Mouse (Mus musculus): ENCODE measurements at regions not wholly inside any gene's neighbourhood (a gene's known extent, or its start where the extent isn't known, plus 50 kb on each side); places are given as distances from the start of the nearest gene placed in this dataset.

DNA sequence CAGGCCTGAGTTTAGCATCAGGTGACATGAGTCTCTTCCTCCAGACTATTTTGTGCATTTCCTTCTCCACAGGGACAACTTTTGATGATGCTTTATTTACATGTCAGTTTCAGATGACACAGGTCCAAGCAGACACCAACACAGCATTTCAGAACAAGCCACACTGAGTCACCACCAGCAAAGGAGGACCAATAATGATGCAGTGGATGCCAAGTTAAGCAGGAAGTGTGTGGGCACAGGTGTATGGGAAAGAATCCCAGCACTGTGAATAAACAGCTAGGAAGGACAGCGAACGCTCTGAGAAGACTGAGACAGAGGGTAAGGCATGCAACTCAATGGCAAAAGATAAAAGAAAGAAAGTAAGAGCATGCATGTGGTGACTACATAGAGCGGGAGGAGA is 200.7 kb upstream of the Zbtb20 start:
- no peak overlapping the region for H3K9ac ChIP-seq (replicated peaks; ENCODE audit: low read length)
- H3K27ac ChIP-seq (replicated peaks; ENCODE audit: low read depth, low read length): no peak overlapping the region
- H3K36me3 ChIP-seq (replicated peaks; ENCODE audit: control insufficient read depth, insufficient read depth, low read depth, low read length): no peaks in the 10 kb centered on the region
- H3K4me1 ChIP-seq (ENCODE audit: control insufficient read depth, insufficient read depth, low read length): no peaks in the 10 kb centered on the region
- no peak overlapping the region for H3K4me3 ChIP-seq (ENCODE audit: low read depth, low read length)
- H3K4me2 ChIP-seq (ENCODE audit: low read depth, low read length): no peak overlapping the region
- H3K27me3 ChIP-seq (ENCODE audit: control insufficient read depth, insufficient read depth, low read length): no peaks in the 10 kb centered on the region
- H3K9me3 ChIP-seq (replicated peaks; ENCODE audit: control insufficient read depth, low read length): no peaks in the 10 kb centered on the region
- 89% methylated on average over 3 of the region's 3 CpGs for WGBS
- ATAC-seq (replicated peaks; ENCODE audit: insufficient number of reproducible peaks, low FRiP score, low TSS enrichment, low read depth) (no peak), DNase-seq (ENCODE audit: low spot score) (no peak)

DNA sequence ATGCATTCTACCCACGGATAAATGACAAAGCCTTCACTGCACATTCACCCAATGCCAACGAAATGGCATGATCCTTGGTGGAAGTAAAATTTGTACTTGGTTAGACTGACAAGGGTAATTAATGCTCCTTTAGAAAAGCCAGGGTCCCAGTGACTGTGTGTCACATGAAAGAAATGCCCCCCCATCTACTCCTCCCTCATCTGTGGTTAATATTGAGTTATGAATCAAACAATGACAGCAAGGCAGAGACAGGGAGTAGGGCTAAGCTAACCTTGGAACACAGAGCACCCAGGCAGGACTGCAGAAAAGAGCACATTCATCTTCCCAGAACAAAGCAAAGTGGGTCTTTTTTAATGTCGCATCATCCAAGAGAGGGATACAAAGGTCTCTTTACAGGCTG is 209.1 kb upstream of the Zbtb20 start:
- Histone ChIP-seq H3K9me3 (replicated peaks; ENCODE audit: control insufficient read depth, low read length) (no peaks in the 10 kb centered on the region), H3K27me3 (ENCODE audit: control insufficient read depth, insufficient read depth, low read length) (no peaks in the 10 kb centered on the region), H3K27ac (replicated peaks; ENCODE audit: low read depth, low read length) (no peak overlapping the region), H3K4me3 (ENCODE audit: low read depth, low read length) (no peak overlapping the region), H3K9ac (replicated peaks; ENCODE audit: low read length) (no peak overlapping the region), H3K4me2 (ENCODE audit: low read depth, low read length) (no peak overlapping the region), H3K4me1 (ENCODE audit: control insufficient read depth, insufficient read depth, low read length) (no peaks in the 10 kb centered on the region), H3K36me3 (replicated peaks; ENCODE audit: control insufficient read depth, insufficient read depth, low read depth, low read length) (no peaks in the 10 kb centered on the region)
- ATAC-seq (replicated peaks; ENCODE audit: insufficient number of reproducible peaks, low FRiP score, low TSS enrichment, low read depth) (no peak), DNase-seq (ENCODE audit: low spot score) (no peak)
- 76% methylated on average over 3 of the region's 3 CpGs for WGBS

DNA sequence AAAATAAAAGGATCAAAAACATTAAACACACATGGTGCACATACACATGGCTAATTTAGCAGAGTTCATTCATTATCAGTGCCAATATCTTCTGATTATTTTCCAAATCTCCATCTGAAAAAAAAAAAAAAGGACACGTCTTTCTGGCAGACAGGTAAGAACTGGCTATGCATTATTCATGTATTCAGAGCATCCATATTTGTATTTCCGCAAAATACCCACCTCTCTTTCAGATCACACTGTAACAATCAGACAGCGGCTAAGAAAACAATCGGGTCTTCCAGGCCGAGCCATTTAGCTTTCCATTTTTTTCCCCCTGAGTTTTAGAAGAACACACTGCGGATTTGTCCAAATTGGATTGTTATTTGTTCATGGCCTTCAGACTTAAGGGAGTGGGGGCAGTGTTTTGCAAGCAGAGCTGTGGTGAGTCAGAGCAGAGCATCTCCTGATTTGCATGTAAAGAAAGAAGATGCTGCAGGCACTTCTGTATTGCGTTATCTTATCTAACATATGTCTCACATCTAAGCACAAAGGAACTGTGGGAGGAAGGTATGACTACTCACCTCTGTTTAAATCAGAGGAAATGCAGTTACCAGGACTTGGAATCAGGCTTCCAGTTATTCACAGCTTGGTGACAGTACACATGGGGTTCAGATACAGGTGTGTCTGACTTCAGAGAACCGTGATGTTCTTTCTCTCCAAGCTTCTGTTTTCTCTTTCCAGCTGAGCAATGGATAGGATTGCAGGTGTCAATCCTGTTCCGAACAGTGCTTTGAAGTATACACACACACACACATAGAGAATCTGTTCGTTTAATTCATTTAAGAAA is 223.6 kb upstream of the Zbtb20 start:
- 84% methylated on average over 10 of the region's 10 CpGs for WGBS
- Histone ChIP-seq H3K4me3 (ENCODE audit: low read depth, low read length) (no peak overlapping the region), H3K27ac (replicated peaks; ENCODE audit: low read depth, low read length) (no peak overlapping the region), H3K27me3 (ENCODE audit: control insufficient read depth, insufficient read depth, low read length) (no peaks in the 10 kb centered on the region), H3K9ac (replicated peaks; ENCODE audit: low read length) (no peak overlapping the region), H3K4me1 (ENCODE audit: control insufficient read depth, insufficient read depth, low read length) (no peaks in the 10 kb centered on the region), H3K36me3 (replicated peaks; ENCODE audit: control insufficient read depth, insufficient read depth, low read depth, low read length) (no peaks in the 10 kb centered on the region), H3K9me3 (replicated peaks; ENCODE audit: control insufficient read depth, low read length) (no peaks in the 10 kb centered on the region), H3K4me2 (ENCODE audit: low read depth, low read length) (no peak overlapping the region)
- DNase-seq (ENCODE audit: low spot score): no peak
- ATAC-seq (replicated peaks; ENCODE audit: insufficient number of reproducible peaks, low FRiP score, low TSS enrichment, low read depth): no peak

DNA sequence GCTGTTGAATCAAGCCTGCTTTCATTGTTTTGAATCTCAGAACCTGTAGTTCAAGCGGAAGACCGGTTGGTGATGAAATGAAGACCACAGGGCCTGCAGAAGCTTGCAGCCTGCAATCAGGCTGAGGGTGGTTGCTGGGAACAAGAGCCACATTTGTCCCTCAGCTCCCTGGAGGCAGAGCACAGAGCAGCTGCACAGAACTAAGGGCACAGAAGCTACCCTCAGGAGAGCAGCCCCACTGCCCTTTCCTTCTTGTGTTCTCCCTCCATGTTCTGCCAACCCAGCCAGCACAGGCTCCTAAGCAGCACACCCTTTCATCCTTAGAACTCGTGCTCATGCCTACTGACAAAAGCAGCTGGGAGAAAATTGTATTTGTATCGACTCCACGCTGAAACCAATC is 225.9 kb upstream of the Zbtb20 start:
- DNase-seq (ENCODE audit: low spot score) (no peak), ATAC-seq (replicated peaks; ENCODE audit: insufficient number of reproducible peaks, low FRiP score, low TSS enrichment, low read depth) (0 out of 2 replicates have a peak, but pooled peaks have one; percentile 29)
- H3K4me2 ChIP-seq (ENCODE audit: low read depth, low read length): no peak overlapping the region
- no peak overlapping the region for H3K27ac ChIP-seq (replicated peaks; ENCODE audit: low read depth, low read length)
- no peaks in the 10 kb centered on the region for H3K9me3 ChIP-seq (replicated peaks; ENCODE audit: control insufficient read depth, low read length)
- 47% methylated on average over 5 of the region's 5 CpGs for WGBS
- H3K27me3 ChIP-seq (ENCODE audit: control insufficient read depth, insufficient read depth, low read length): no peaks in the 10 kb centered on the region
- no peak overlapping the region for H3K9ac ChIP-seq (replicated peaks; ENCODE audit: low read length)
- H3K36me3 ChIP-seq (replicated peaks; ENCODE audit: control insufficient read depth, insufficient read depth, low read depth, low read length): no peaks in the 10 kb centered on the region
- no peak overlapping the region for H3K4me3 ChIP-seq (ENCODE audit: low read depth, low read length)
- no peaks in the 10 kb centered on the region for H3K4me1 ChIP-seq (ENCODE audit: control insufficient read depth, insufficient read depth, low read length)

DNA sequence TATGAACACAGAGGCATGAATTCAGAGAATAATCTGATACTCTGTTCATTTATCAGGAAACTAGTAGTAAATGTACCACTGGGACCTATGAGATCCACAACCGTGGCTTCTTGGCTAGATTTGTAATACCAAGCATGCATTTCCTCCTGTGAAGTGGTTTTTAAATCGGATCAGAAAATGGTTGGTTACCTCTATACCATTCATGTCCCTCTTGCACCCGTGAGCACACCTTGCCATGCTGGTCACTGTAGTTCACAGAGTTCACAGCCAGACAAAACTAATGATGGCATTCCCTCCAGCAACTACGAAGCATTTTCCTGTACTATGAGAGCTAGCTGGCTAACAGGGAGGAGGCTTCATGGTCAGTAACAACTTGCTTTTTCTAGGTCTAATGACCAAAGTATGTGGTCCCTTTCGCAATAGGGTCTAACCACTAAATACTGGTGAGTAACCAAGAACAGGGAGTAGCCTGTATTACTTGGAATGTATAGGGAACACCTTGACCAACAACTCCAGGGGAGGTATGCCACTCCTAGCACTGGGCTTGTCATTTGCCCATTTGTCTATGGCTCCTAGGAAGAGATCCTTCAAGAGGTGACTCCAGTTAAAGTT is 227.0 kb upstream of the Zbtb20 start:
- H3K4me3 ChIP-seq (ENCODE audit: low read depth, low read length): no peak overlapping the region
- no peaks in the 10 kb centered on the region for H3K36me3 ChIP-seq (replicated peaks; ENCODE audit: control insufficient read depth, insufficient read depth, low read depth, low read length)
- H3K27me3 ChIP-seq (ENCODE audit: control insufficient read depth, insufficient read depth, low read length): no peaks in the 10 kb centered on the region
- no peak overlapping the region for H3K9ac ChIP-seq (replicated peaks; ENCODE audit: low read length)
- no peak for DNase-seq (ENCODE audit: low spot score)
- H3K4me2 ChIP-seq (ENCODE audit: low read depth, low read length): no peak overlapping the region
- no peak overlapping the region for H3K27ac ChIP-seq (replicated peaks; ENCODE audit: low read depth, low read length)
- 90% methylated on average over 5 of the region's 5 CpGs for WGBS
- no peak for ATAC-seq (replicated peaks; ENCODE audit: insufficient number of reproducible peaks, low FRiP score, low TSS enrichment, low read depth)
- no peaks in the 10 kb centered on the region for H3K9me3 ChIP-seq (replicated peaks; ENCODE audit: control insufficient read depth, low read length)
- H3K4me1 ChIP-seq (ENCODE audit: control insufficient read depth, insufficient read depth, low read length): no peaks in the 10 kb centered on the region

DNA sequence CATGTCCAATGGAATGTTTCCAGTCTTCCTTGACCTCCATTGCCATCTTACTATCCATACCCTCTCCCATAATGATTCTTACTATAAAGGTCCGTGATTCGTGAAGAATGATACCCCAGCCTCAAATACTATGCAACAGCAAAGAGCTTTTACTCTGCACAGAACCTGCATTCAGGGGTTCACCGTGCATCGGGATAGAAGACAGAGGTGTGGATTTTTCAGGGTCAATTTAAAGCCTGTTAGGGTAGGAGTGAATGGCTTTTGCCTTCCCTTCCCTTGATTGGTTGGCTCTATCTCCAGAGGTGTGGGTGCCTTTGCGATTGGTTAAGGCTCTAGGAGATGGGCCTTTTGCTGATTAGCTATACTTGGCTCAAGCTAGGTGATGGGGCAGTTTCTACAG is 227.9 kb upstream of the Zbtb20 start:
- no peaks in the 10 kb centered on the region for H3K27me3 ChIP-seq (ENCODE audit: control insufficient read depth, insufficient read depth, low read length)

DNA sequence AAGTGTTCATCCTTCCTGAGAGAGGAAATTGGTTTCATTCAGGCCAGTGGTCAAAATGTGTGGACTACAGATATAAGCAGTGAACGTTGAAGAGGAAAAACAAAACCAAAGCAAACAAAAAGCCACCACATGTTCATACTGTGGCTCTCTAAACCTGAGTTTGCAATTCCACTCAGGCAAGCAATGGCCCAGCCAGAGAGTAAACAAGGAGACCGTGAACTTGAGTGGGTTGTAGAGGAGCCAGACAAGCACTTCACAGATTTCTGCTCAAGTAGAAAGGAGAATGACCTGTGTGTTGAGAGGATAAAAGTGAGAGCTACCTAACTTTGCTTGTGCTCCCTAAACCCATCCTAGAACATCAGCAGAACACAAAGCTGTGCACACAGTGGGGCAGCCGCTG is 239.9 kb upstream of the Zbtb20 start:
- ATAC-seq (replicated peaks; ENCODE audit: insufficient number of reproducible peaks, low FRiP score, low TSS enrichment, low read depth) (no peak), DNase-seq (ENCODE audit: low spot score) (no peak)
- Histone ChIP-seq H3K4me1 (ENCODE audit: control insufficient read depth, insufficient read depth, low read length) (no peaks in the 10 kb centered on the region), H3K4me2 (ENCODE audit: low read depth, low read length) (no peak overlapping the region), H3K36me3 (replicated peaks; ENCODE audit: control insufficient read depth, insufficient read depth, low read depth, low read length) (no peaks in the 10 kb centered on the region), H3K9ac (replicated peaks; ENCODE audit: low read length) (no peak overlapping the region), H3K27me3 (ENCODE audit: control insufficient read depth, insufficient read depth, low read length) (no peaks in the 10 kb centered on the region), H3K27ac (replicated peaks; ENCODE audit: low read depth, low read length) (no peak overlapping the region), H3K4me3 (ENCODE audit: low read depth, low read length) (no peak overlapping the region), H3K9me3 (replicated peaks; ENCODE audit: control insufficient read depth, low read length) (no peaks in the 10 kb centered on the region)
- WGBS: 71% methylated on average over 3 of the region's 3 CpGs

More for the DNA sequence above, 227.9 kb upstream of the Zbtb20 start:
- Histone ChIP-seq H3K27ac (replicated peaks; ENCODE audit: low read depth, low read length) (no peak overlapping the region), H3K4me1 (ENCODE audit: control insufficient read depth, insufficient read depth, low read length) (no peaks in the 10 kb centered on the region), H3K4me3 (ENCODE audit: low read depth, low read length) (no peak overlapping the region), H3K9ac (replicated peaks; ENCODE audit: low read length) (no peak overlapping the region), H3K9me3 (replicated peaks; ENCODE audit: control insufficient read depth, low read length) (no peaks in the 10 kb centered on the region), H3K4me2 (ENCODE audit: low read depth, low read length) (no peak overlapping the region), H3K36me3 (replicated peaks; ENCODE audit: control insufficient read depth, insufficient read depth, low read depth, low read length) (no peaks in the 10 kb centered on the region)
- WGBS: 91% methylated on average over 5 of the region's 5 CpGs
- no peak for ATAC-seq (replicated peaks; ENCODE audit: insufficient number of reproducible peaks, low FRiP score, low TSS enrichment, low read depth)
- DNase-seq (ENCODE audit: low spot score): no peak

DNA sequence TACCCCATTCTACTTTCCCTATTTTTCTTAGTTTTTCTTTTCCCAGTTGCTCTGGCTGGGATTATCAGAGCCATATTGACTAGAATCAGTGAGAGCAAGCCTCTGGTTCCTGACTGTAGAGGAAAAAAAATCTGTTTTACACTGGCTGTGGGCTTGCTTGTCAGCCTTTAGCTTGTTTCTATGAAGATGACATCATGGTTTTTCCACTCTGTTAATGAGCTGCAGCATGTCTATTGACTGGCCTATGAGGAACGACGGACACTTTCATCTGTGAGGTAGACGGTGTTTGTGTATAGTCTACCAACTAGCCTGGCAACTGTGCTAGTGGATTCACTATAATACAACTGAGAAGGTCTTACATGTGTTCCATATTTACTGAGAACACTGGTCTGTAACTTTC is 248.0 kb upstream of the Zbtb20 start:
- Histone ChIP-seq H3K27ac (replicated peaks; ENCODE audit: low read depth, low read length) (no peak overlapping the region), H3K36me3 (replicated peaks; ENCODE audit: control insufficient read depth, insufficient read depth, low read depth, low read length) (no peaks in the 10 kb centered on the region), H3K4me2 (ENCODE audit: low read depth, low read length) (no peak overlapping the region), H3K27me3 (ENCODE audit: control insufficient read depth, insufficient read depth, low read length) (no peaks in the 10 kb centered on the region), H3K9me3 (replicated peaks; ENCODE audit: control insufficient read depth, low read length) (no peaks in the 10 kb centered on the region), H3K9ac (replicated peaks; ENCODE audit: low read length) (no peak overlapping the region), H3K4me3 (ENCODE audit: low read depth, low read length) (no peak overlapping the region), H3K4me1 (ENCODE audit: control insufficient read depth, insufficient read depth, low read length) (no peaks in the 10 kb centered on the region)
- WGBS: 79% methylated on average over 3 of the region's 3 CpGs
- ATAC-seq (replicated peaks; ENCODE audit: insufficient number of reproducible peaks, low FRiP score, low TSS enrichment, low read depth): no peak
- DNase-seq (ENCODE audit: low spot score): no peak
